Mouse (Mus musculus) gonadal fat pad, adult 2 months (tissue): ENCODE results near the gene Rft1. TPM values are rescaled to one million over a fixed set of nuclear protein-coding genes. Genes with fewer than 3 reads are reported as not detected.

Experiments used
- DNase-seq: peaks from one replicate; pipeline ENCODE4 v3.0.0-alpha.2; 2012; ENCODE audit warnings: low read depth
- polyA plus RNA-seq: library from polyadenylated mRNA; depleted of rRNA; stranded (reverse); fragments of >200 nt; gene quantifications from 2 replicates; pipeline ENCODE4 v1.2.3, GENCODE M21; 2012; rRNA removed

Gene Rft1
- polyA plus RNA-seq, 1 experiment, result 32.4 TPM

GRCm38 (mm10) chr14:30731896-30732295 is 77.7 kb downstream of the Rft1 start:
- no peak for DNase-seq

DNA sequence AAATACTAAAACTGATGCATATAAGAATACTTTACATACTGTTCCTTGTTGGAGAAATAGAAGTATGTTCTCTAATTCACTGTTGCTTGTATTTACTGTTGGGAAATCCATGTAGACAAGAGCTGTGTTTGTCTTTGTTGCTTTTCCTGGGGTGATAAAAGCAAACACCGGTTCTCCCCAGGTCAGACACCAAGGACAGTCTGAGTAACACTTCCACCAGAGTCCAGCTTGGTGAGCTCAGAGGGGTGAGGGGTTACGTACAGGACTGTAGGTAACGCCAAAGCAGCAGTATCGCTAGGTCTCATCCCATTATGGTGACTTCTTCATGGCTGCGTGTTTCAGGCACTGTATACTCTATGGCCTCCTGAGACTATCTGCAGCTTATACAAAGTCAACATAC is 80.5 kb downstream of the Rft1 start:
- no peak for DNase-seq

GRCm38 (mm10) chr14:30735810-30736209 is 81.7 kb downstream of the Rft1 start:
- no peak for DNase-seq

DNA sequence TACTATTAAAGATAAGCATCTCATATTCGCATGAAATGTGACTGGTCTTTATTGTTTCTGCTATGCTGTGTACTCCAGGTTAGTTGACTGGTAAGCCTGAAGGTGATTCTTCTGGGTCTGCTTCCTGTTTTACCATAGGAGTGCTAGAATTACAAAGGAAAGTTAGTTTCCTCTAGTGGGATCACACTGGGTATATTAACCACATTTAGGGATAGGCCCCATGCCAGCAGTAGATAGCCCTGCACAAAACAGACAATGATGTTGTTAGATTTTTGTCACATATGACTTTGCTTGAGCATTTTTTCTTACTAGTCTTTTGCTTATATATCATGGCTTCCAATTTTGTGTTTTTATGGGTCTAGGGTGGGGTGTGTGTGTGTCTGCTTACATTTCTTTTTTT is 82.3 kb downstream of the Rft1 start:
- no peak for DNase-seq

Other genes with a start within 250 kb of the Rft1 start
- 37.6 and 39.1 TPM in 2 replicates for gene Dcp1a, start 174.8 kb upstream of the Rft1 start, polyA plus RNA-seq
- 24.2 and 26.7 TPM in 2 replicates for gene Cacna1d, start 162.9 kb upstream of the Rft1 start, polyA plus RNA-seq
- gene Tkt, start 106.0 kb upstream of the Rft1 start, polyA plus RNA-seq, result 527 and 734 TPM in 2 replicates
- 112 and 123 TPM in 2 replicates for gene Prkcd, start 28.1 kb upstream of the Rft1 start, polyA plus RNA-seq
- 2.9 and 5.7 TPM in 2 replicates for gene Sfmbt1, start 60.5 kb downstream of the Rft1 start, polyA plus RNA-seq
- 30.9 and 31.6 TPM in 2 replicates for gene Tmem110, start 171.2 kb downstream of the Rft1 start, polyA plus RNA-seq
- gene Mustn1, start 224.8 kb downstream of the Rft1 start, polyA plus RNA-seq, result 21.5 and 24.9 TPM in 2 replicates
- gene Itih4, start 232.1 kb downstream of the Rft1 start, polyA plus RNA-seq, result 0.38 and 1.7 TPM in 2 replicates